Mouse (Mus musculus) stomach, postnatal 0 days (tissue): ENCODE data around the gene Rpl36. TPM values are rescaled to one million over a fixed set of nuclear protein-coding genes. Genes with fewer than 3 reads are reported as not detected.

Source experiments
- ATAC-seq: fragments of 200-750 bp; cut with Nextera tagmentation; 2 replicates; pipeline ENCODE4 v1.8.0; 2017; ENCODE audit not compliant: low FRiP score, low TSS enrichment
- DNase-seq: peaks from one replicate; pipeline ENCODE4 v3.0.0-alpha.2; 2016; ENCODE audit warnings: low spot score
- H3K27ac ChIP-seq: fragments of 300-500 bp; sonication (generic); replicated peaks from 2 replicates; pipeline ENCODE4 v1.5.1; 2014; ENCODE audit warnings: mild to moderate bottlenecking, control low read depth
- H3K27me3 ChIP-seq: fragments of 300-500 bp; sonication (generic); 2 replicates; pipeline ENCODE4 v1.6.1; 2014; ENCODE audit warnings: low read length; ENCODE audit not compliant: control insufficient read depth, insufficient read depth
- H3K36me3 ChIP-seq: fragments of 300-500 bp; sonication (generic); 2 replicates; pipeline ENCODE4 v1.6.1; 2014; ENCODE audit warnings: low read length, mixed read lengths; ENCODE audit not compliant: control insufficient read depth, insufficient read depth
- H3K4me1 ChIP-seq: fragments of 300-500 bp; sonication (generic); replicated peaks from 2 replicates; pipeline ENCODE4 v1.6.1; 2014; ENCODE audit warnings: antibody characterized with exemption; ENCODE audit not compliant: control insufficient read depth, insufficient read depth
- H3K4me2 ChIP-seq: fragments of 300-500 bp; sonication (generic); replicated peaks from 2 replicates; pipeline ENCODE4 v1.6.1; 2014; ENCODE audit warnings: low read depth, mild to moderate bottlenecking, control low read depth, moderate library complexity
- H3K4me3 ChIP-seq: fragments of 300-500 bp; sonication (generic); 2 replicates; pipeline ENCODE4 v1.5.1; 2014; ENCODE audit warnings: low read depth, low read length, control low read depth
- H3K9ac ChIP-seq: fragments of 300-500 bp; sonication (generic); 2 replicates; pipeline ENCODE4 v1.6.1; 2014; ENCODE audit warnings: mild to moderate bottlenecking, low read length, control low read depth, mixed read lengths
- H3K9me3 ChIP-seq: fragments of 300-500 bp; sonication (generic); 2 replicates; pipeline ENCODE4 v1.6.1; 2016; ENCODE audit warnings: low read length; ENCODE audit not compliant: control insufficient read depth
- CTCF ChIP-seq: IDR thresholded peaks from 2 replicates; pipeline ENCODE4 v1.5.1; 2016; ENCODE audit warnings: antibody characterized with exemption, low read depth, mild to moderate bottlenecking, moderate library complexity
- EP300 ChIP-seq: optimal IDR thresholded peaks from 2 replicates; pipeline ENCODE3; 2016; ENCODE audit warnings: antibody characterized with exemption
- WGBS: fragments of 180-500 bp; shearing (Covaris S2); extraction: QIAGEN DNeasy Blood & Tissue Kit; methylation state at CpG from one replicate; pipeline ENCODE4 v1.1.7; 2014; 5-methylcytosine and 5-hydroxymethylcytosine counted together
- polyA plus RNA-seq: library from polyadenylated mRNA; unstranded; fragments of >200 nt; fragmentation: Nextera tagmentation; extraction: Ambion mirVana; gene quantifications from 2 replicates; pipeline ENCODE4 v1.2.1, GENCODE M21; 2015

Gene Rpl36
- polyA plus RNA-seq, 1 experiment from 2014 or later: 2,215 TPM

GRCm38 (mm10) chr17:56651801-56652200, 38.6 kb downstream of the Rpl36 start:
- no peaks in the 10 kb centered on the region for H3K36me3 ChIP-seq
- no peaks in the 10 kb centered on the region for H3K9me3 ChIP-seq
- H3K4me3 ChIP-seq: no peak overlapping the region
- no peaks in the 10 kb centered on the region for H3K4me1 ChIP-seq
- no peak overlapping the region for H3K4me2 ChIP-seq
- 21% methylated on average over 10 of the region's 10 CpGs for WGBS
- no peak overlapping the region for H3K9ac ChIP-seq
- TF ChIP-seq CTCF (no peak), EP300 (no peak)
- no peaks in the 10 kb centered on the region for H3K27me3 ChIP-seq
- no peak overlapping the region for H3K27ac ChIP-seq
- ATAC-seq: 0 out of 2 replicates have a peak, but pooled peaks have one; percentile 45
- DNase-seq: no peak

GRCm38 (mm10) chr17:56654771-56655170, 41.6 kb downstream of the Rpl36 start:
- Histone ChIP-seq H3K36me3 (no peaks in the 10 kb centered on the region), H3K27me3 (no peaks in the 10 kb centered on the region), H3K9me3 (no peaks in the 10 kb centered on the region), H3K4me1 (no peaks in the 10 kb centered on the region), H3K27ac (no peak overlapping the region), H3K4me2 (no peak overlapping the region), H3K9ac (no peak overlapping the region), H3K4me3 (no peak overlapping the region)
- 57% methylated on average over 2 of the region's 2 CpGs for WGBS
- ATAC-seq (no peak), DNase-seq (no peak)
- no peak for TF ChIP-seq EP300
- TF ChIP-seq CTCF: no peak

GRCm38 (mm10) chr17:56655311-56655710, 42.1 kb downstream of the Rpl36 start:
- ATAC-seq: no peak
- Histone ChIP-seq H3K36me3 (no peaks in the 10 kb centered on the region), H3K9me3 (no peaks in the 10 kb centered on the region), H3K4me2 (no peak overlapping the region), H3K4me3 (no peak overlapping the region), H3K27ac (no peak overlapping the region), H3K9ac (no peak overlapping the region), H3K4me1 (no peaks in the 10 kb centered on the region), H3K27me3 (no peaks in the 10 kb centered on the region)
- TF ChIP-seq EP300: no peak
- TF ChIP-seq CTCF: no peak
- 62% methylated on average over 3 of the region's 3 CpGs for WGBS
- no peak for DNase-seq

- ATAC-seq (no peak), DNase-seq (no peak)
- H3K9me3 ChIP-seq: no peaks in the 10 kb centered on the region
- WGBS: 79% methylated on average over 6 of the region's 6 CpGs
- no peaks in the 10 kb centered on the region for H3K27me3 ChIP-seq
- H3K4me2 ChIP-seq: no peak overlapping the region
- H3K4me3 ChIP-seq: no peak overlapping the region
- TF ChIP-seq EP300 (no peak), CTCF (no peak)
- no peak overlapping the region for H3K27ac ChIP-seq
- H3K36me3 ChIP-seq: no peaks in the 10 kb centered on the region
- no peak overlapping the region for H3K9ac ChIP-seq
- no peaks in the 10 kb centered on the region for H3K4me1 ChIP-seq
Measured at GRCm38 (mm10) chr17:56656171-56656570, 43.0 kb downstream of the Rpl36 start.

GRCm38 (mm10) chr17:56663659-56664058, 50.4 kb downstream of the Rpl36 start:
- Histone ChIP-seq H3K27me3 (no peaks in the 10 kb centered on the region), H3K36me3 (no peaks in the 10 kb centered on the region), H3K9ac (no peak overlapping the region), H3K4me3 (no peak overlapping the region), H3K9me3 (no peaks in the 10 kb centered on the region), H3K4me1 (peaks cover 7% of the 10 kb centered on the region; the same call in 1 of the 2 replicates), H3K27ac (no peak overlapping the region), H3K4me2 (no peak overlapping the region)
- 61% methylated on average over 3 of the region's 3 CpGs for WGBS
- DNase-seq: no peak
- no peak for ATAC-seq
- TF ChIP-seq CTCF: no peak
- no peak for TF ChIP-seq EP300

Other genes starting within 250 kb of the Rpl36 start
- gene Ptprs, start 136.9 kb upstream of the Rpl36 start, polyA plus RNA-seq: 22.2 and 22.8 TPM in 2 replicates
- gene Znrf4, start 101.0 kb upstream of the Rpl36 start, polyA plus RNA-seq: not detected in 2 replicates
- gene Gm20219, start 59.0 kb upstream of the Rpl36 start, polyA plus RNA-seq: 15.9 and 19.2 TPM in 2 replicates
- 25.4 and 28.8 TPM in 2 replicates for gene Safb2, start 28.8 kb upstream of the Rpl36 start, polyA plus RNA-seq
- 34.7 and 38.6 TPM in 2 replicates for gene Safb, start 28.6 kb upstream of the Rpl36 start, polyA plus RNA-seq
- gene 2410015M20Rik, start 3.6 kb upstream of the Rpl36 start, polyA plus RNA-seq: 327 and 335 TPM in 2 replicates
- 25.8 and 27.5 TPM in 2 replicates for gene Lonp1, start 13.5 kb downstream of the Rpl36 start, polyA plus RNA-seq
- gene Catsperd, start 14.7 kb downstream of the Rpl36 start, polyA plus RNA-seq: 0.10 and 0.18 TPM in 2 replicates
- gene Ranbp3, start 59.9 kb downstream of the Rpl36 start, polyA plus RNA-seq: 34.5 and 35.4 TPM in 2 replicates
- 584 and 595 TPM in 2 replicates for gene Ndufa11, start 104.4 kb downstream of the Rpl36 start, polyA plus RNA-seq
- 19.0 and 22.8 TPM in 2 replicates for gene Vmac, start 104.6 kb downstream of the Rpl36 start, polyA plus RNA-seq
- gene Nrtn, start 144.1 kb downstream of the Rpl36 start, polyA plus RNA-seq: 32.4 and 37.9 TPM in 2 replicates
- 22.9 and 24.4 TPM in 2 replicates for gene Dus3l, start 151.3 kb downstream of the Rpl36 start, polyA plus RNA-seq
- gene Prr22, start 156.8 kb downstream of the Rpl36 start, polyA plus RNA-seq: 0.38 and 0.65 TPM in 2 replicates
- gene Rfx2, start 217.6 kb downstream of the Rpl36 start, polyA plus RNA-seq: 3.2 and 3.3 TPM in 2 replicates